Mouse (Mus musculus) neural tube, embryonic 15.5 days (tissue): ENCODE measurements around the gene Kctd14. TPM values are rescaled to one million over a fixed set of nuclear protein-coding genes. Genes with fewer than 3 reads are reported as not detected.
"Not testable (repeated sequence)": the region's sequence is repeated elsewhere in the genome, so short reads cannot be mapped to it uniquely, and the experiment has no call there.

ENCODE experiments used
- ATAC-seq: fragments of 200-750 bp; cut with Nextera tagmentation; 2 replicates; pipeline ENCODE4 v1.8.0; 2017; ENCODE audit warnings: mild to moderate bottlenecking, moderate TSS enrichment, moderate library complexity; ENCODE audit not compliant: low FRiP score
- H3K27ac ChIP-seq: fragments of 300-500 bp; sonication (generic); replicated peaks from 2 replicates; pipeline ENCODE4 v1.5.1; 2015; ENCODE audit warnings: mild to moderate bottlenecking, inconsistent platforms
- H3K27me3 ChIP-seq: fragments of 300-500 bp; sonication (generic); replicated peaks from 2 replicates; pipeline ENCODE4 v1.6.1; 2015; ENCODE audit warnings: inconsistent platforms
- H3K36me3 ChIP-seq: fragments of 300-500 bp; sonication (generic); 2 replicates; pipeline ENCODE4 v1.6.1; 2015; ENCODE audit warnings: inconsistent platforms
- H3K4me1 ChIP-seq: fragments of 300-500 bp; sonication (generic); 2 replicates; pipeline ENCODE4 v1.6.1; 2015; ENCODE audit warnings: inconsistent platforms
- H3K4me2 ChIP-seq: fragments of 300-500 bp; sonication (generic); 2 replicates; pipeline ENCODE4 v1.6.1; 2015; ENCODE audit warnings: inconsistent platforms, mild to moderate bottlenecking, moderate library complexity
- H3K4me3 ChIP-seq: fragments of 300-500 bp; sonication (generic); replicated peaks from 2 replicates; pipeline ENCODE4 v1.5.1; 2015; ENCODE audit warnings: mild to moderate bottlenecking, inconsistent platforms
- H3K9ac ChIP-seq: fragments of 300-500 bp; sonication (generic); replicated peaks from 2 replicates; pipeline ENCODE4 v1.6.1; 2015; ENCODE audit warnings: mild to moderate bottlenecking, inconsistent platforms
- H3K9me3 ChIP-seq: fragments of 300-500 bp; sonication (generic); replicated peaks from 2 replicates; pipeline ENCODE4 v1.6.1; 2016; ENCODE audit warnings: inconsistent platforms
- WGBS: fragments of 180-500 bp; shearing (Covaris S2); methylation state at CpG from one replicate; pipeline ENCODE4 v1.1.7; 2015; ENCODE audit warnings: mixed read lengths; 5-methylcytosine and 5-hydroxymethylcytosine counted together
- polyA plus RNA-seq: library from polyadenylated mRNA; unstranded; fragments of >200 nt; fragmentation: Nextera tagmentation; extraction: Ambion mirVana; gene quantifications from 2 replicates; pipeline ENCODE4 v1.2.1, GENCODE M21; 2015

The Kctd14 gene
- polyA plus RNA-seq, 1 experiment from 2014 or later, result 2.1 TPM

DNA sequence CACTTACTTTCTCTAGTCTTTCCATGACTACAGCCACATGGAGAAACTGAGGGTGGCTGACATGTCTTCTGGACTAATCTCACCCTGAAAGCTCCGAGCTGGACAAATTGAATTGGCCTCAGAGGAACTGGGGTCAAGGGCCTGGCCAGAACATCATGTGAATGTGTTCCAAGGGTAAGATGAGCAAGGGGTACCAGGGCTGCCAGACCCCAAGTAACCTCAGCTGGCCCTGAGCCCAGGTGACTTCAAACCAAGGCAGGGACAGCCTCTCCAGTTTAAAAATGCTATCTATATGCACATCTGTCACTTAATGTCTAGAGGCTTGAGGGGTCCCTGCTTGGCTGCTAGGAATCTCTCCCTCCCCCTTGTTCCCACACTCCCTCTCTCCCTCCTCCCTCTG lies 30.7 kb upstream of the Kctd14 start:
- H3K4me1 ChIP-seq, result peaks cover 8% of the 10 kb centered on the region; the same call in 1 of the 2 replicates
- H3K27ac ChIP-seq, result no peak overlapping the region; the same call in 1 of the 2 replicates
- H3K4me2 ChIP-seq, result no peak overlapping the region
- H3K4me3 ChIP-seq, result no peak overlapping the region
- H3K36me3 ChIP-seq, result no peaks in the 10 kb centered on the region
- H3K9ac ChIP-seq, result no peak overlapping the region
- H3K27me3 ChIP-seq, result no peaks in the 10 kb centered on the region
- no peaks in the 10 kb centered on the region for H3K9me3 ChIP-seq
- 76% methylated on average over 1 of the region's 1 CpGs for WGBS
- ATAC-seq, result no peak

DNA sequence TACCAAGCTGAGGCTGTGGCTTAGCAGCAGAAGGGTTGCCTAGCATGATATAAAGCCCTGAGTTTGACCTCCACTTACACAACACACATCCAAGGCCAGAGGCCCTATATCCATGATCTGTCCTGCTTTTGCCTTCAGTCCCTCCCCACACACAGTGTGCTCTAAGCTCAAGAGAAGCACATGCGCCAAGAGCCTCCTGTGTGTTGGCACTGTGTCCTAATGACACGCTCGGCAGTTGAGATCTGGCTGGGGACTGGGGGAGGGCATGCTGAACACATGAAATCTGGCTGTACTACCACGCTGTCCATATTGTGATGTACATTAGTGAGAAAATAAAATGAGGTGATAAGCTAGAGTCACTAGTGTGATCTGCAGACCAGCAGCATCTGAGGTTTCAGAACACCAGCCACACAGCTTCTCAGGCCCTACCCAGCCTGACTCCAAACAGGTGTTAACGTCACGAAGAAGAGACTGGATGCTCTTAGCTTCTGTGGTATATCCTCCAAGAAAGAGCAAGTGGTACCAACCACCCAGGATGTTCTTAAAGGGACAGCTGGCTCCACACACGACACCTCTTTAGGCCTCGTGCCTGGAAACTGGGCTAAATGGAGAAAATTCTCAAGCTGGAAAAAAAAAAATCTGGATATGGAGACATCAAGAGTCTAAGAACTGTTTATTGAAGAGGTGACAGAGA lies 30.0 kb upstream of the Kctd14 start:
- WGBS, result 78% methylated on average over 8 of the region's 8 CpGs
- no peaks in the 10 kb centered on the region for H3K27me3 ChIP-seq
- H3K36me3 ChIP-seq, result no peaks in the 10 kb centered on the region
- no peak overlapping the region for H3K4me3 ChIP-seq
- no peak overlapping the region for H3K4me2 ChIP-seq
- no peak overlapping the region; the same call in 1 of the 2 replicates for H3K27ac ChIP-seq
- H3K9me3 ChIP-seq, result no peaks in the 10 kb centered on the region
- no peak; the same call in 1 of the 2 replicates for ATAC-seq
- H3K4me1 ChIP-seq, result peaks cover 8% of the 10 kb centered on the region; the same call in 1 of the 2 replicates
- H3K9ac ChIP-seq, result no peak overlapping the region

DNA sequence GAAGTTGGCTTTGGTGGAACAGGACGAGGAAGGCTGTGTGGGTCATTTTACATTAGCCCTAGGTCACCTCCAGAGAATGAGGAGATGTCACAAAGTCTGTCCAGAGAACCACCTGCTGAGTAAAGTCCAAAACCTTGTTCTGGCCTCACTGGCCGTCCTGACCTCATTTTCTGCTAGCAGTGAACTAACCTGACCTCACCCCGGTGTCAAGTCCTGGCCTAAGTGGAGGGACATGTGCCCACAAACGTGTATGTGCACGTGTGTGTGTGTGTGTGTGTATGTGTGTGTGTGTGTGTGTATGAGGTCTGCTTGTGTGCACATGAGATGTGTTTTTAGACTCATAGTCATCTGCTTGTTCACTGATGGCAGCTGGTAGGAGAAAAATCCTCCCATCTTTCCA lies 27.4 kb upstream of the Kctd14 start:
- Histone ChIP-seq H3K36me3 (no peaks in the 10 kb centered on the region), H3K9ac (no peak overlapping the region), H3K27me3 (no peaks in the 10 kb centered on the region), H3K9me3 (no peaks in the 10 kb centered on the region), H3K4me2 (no peak overlapping the region), H3K4me1 (peaks cover 3% of the 10 kb centered on the region; the same call in 1 of the 2 replicates), H3K27ac (no peak overlapping the region), H3K4me3 (no peak overlapping the region)
- 70% methylated on average over 5 of the region's 5 CpGs for WGBS
- ATAC-seq, result no peak

DNA sequence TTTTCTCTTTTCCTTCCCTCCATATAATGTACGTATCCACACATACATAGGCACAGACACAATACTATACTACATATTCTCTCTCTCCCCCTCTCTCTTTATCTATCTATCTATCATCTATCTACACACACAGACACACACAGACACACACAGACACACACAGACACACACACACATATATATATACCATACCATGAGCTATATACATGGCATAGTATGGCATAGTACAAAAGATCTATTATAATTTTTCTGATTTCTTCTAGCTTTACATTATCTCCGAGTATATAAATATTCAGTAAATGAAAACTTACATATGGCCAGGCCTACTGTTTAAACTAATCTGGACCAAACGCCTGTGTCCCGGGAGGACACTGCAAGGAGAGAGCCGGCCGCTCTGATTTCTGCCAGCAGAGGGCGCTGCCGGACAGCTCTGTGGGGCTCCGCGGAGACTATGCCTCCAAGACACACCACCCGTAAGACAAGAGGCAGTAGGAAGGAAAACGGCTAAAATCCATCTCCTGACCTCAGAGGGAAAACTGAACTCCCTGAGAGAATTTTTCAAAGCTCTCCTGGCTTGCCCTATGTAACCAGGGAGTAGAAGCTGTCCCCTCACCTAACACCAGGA lies 26.4 kb upstream of the Kctd14 start:
- Histone ChIP-seq H3K9ac (no peak overlapping the region), H3K27me3 (no peaks in the 10 kb centered on the region), H3K27ac (no peak overlapping the region), H3K4me1 (peaks cover 5% of the 10 kb centered on the region), H3K4me3 (no peak overlapping the region), H3K4me2 (no peak overlapping the region), H3K36me3 (no peaks in the 10 kb centered on the region), H3K9me3 (no peaks in the 10 kb centered on the region)
- peak; percentile 84 for ATAC-seq
- WGBS, result 9% methylated on average over 12 of the region's 12 CpGs

DNA sequence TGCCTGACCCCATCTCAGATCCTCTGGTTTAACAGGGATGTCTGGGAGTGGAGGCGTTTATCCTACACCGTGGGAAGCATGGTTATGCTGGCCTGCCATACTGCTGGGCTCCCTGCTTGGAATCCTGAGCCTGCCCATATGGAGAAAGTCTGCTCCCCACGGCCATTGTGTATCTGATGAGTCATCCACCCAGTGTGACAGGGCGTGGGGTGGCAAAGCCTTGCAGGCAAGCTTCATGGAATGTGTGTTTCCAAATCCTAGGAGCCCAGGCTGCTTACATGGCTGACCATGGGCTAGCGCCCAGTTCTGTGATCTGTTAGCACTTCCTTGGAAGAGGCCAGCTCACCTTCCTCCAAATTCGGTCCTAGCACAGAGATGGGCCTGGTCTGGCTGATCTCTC lies 24.6 kb upstream of the Kctd14 start:
- H3K27me3 ChIP-seq, result no peaks in the 10 kb centered on the region
- no peak overlapping the region for H3K27ac ChIP-seq
- H3K9me3 ChIP-seq, result no peaks in the 10 kb centered on the region
- 78% methylated on average over 6 of the region's 6 CpGs for WGBS
- H3K9ac ChIP-seq, result no peak overlapping the region
- no peaks in the 10 kb centered on the region for H3K36me3 ChIP-seq
- H3K4me3 ChIP-seq, result no peak overlapping the region
- H3K4me1 ChIP-seq, result peaks cover 11% of the 10 kb centered on the region
- H3K4me2 ChIP-seq, result no peak overlapping the region
- no peak for ATAC-seq

DNA sequence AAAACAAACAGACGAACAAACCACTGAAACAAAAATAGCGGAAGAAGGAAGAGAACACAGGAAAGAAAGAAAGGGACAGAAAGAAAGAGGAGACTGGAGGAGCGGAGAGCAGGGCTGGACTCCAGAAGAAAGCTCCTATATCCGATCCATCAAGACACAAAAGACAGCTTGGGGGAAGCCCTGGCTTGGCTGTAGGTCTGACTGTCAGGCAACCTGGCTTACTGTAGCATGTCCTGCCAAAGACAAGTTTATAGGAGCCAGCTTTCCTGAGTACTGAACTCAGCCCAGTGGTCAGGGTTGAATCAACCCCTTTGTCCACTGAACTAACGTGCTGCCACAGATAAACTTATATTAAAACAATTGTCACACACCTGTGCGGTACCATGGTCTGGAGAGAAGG lies 23.8 kb upstream of the Kctd14 start:
- Histone ChIP-seq H3K4me3 (no peak overlapping the region), H3K27me3 (no peaks in the 10 kb centered on the region), H3K4me1 (peaks cover 11% of the 10 kb centered on the region), H3K36me3 (no peaks in the 10 kb centered on the region), H3K9ac (no peak overlapping the region), H3K9me3 (no peaks in the 10 kb centered on the region), H3K4me2 (no peak overlapping the region), H3K27ac (no peak overlapping the region)
- ATAC-seq, result no peak
- 77% methylated on average over 6 of the region's 6 CpGs for WGBS

DNA sequence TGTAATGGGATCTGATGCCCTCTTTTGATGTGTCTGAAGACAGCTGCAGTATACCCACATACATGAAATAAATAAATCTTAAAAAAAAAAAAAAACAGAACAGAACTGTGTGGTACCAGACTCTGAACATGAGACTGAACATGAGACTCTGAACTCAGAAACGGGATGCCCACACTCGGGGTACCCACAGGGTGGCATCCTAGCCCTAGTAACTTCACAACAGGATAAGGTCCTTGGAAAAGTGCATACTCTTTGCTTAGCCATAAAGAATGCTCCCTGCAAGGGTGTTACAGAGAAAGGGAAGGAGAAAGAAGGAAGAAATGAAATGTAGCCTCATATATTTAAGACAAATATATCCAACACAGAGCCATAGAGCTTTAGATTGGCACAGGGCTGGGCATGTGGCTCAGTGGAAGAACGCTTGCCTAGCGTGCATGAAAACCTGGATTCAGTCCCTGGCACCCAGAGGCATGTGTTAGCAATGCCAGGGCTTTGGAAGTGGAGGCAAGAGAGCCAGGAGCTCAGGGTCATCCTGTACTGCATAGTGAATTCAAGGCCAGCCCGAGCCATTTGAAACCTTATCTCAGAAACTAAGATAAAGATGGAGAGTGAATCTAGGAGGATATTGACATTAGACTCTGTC lies 23.2 kb upstream of the Kctd14 start:
- Histone ChIP-seq H3K4me1 (peaks cover 11% of the 10 kb centered on the region), H3K27me3 (no peaks in the 10 kb centered on the region), H3K4me2 (no peak overlapping the region), H3K36me3 (no peaks in the 10 kb centered on the region), H3K9me3 (no peaks in the 10 kb centered on the region), H3K9ac (no peak overlapping the region), H3K4me3 (no peak overlapping the region), H3K27ac (0 out of 2 replicates have a peak overlapping the region, but pooled peaks have one; percentile 0)
- ATAC-seq, result no peak
- WGBS, result 70% methylated on average over 5 of the region's 5 CpGs

DNA sequence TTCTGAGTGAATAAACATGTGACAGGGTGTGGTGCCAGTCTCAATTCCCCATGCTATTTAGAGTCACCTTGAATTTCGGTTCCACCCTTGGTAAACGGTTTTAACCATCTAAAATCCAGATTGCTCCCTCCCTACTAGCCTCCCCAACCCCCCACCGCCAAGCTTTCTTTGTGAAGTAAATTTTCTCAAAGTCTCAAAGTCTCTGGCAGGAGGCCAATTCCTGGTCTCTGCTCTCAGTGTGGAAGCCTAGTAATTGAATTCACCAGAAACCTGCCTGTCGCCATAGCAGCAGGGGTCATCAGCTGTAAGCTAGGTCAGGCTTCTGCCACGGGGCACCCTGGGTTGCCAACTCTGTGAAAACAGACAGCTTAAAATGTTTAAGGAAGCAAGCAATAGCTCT lies 21.4 kb upstream of the Kctd14 start:
- H3K27me3 ChIP-seq, result no peaks in the 10 kb centered on the region
- peak overlapping the region; percentile 39; the same call in 1 of the 2 replicates for H3K27ac ChIP-seq
- H3K36me3 ChIP-seq, result no peaks in the 10 kb centered on the region
- H3K4me2 ChIP-seq, result no peak overlapping the region
- H3K4me1 ChIP-seq, result peaks cover 11% of the 10 kb centered on the region
- peak; percentile 68 for ATAC-seq
- no peaks in the 10 kb centered on the region for H3K9me3 ChIP-seq
- H3K4me3 ChIP-seq, result no peak overlapping the region
- under 1% methylated on average over 5 of the region's 5 CpGs for WGBS
- no peak overlapping the region for H3K9ac ChIP-seq

DNA sequence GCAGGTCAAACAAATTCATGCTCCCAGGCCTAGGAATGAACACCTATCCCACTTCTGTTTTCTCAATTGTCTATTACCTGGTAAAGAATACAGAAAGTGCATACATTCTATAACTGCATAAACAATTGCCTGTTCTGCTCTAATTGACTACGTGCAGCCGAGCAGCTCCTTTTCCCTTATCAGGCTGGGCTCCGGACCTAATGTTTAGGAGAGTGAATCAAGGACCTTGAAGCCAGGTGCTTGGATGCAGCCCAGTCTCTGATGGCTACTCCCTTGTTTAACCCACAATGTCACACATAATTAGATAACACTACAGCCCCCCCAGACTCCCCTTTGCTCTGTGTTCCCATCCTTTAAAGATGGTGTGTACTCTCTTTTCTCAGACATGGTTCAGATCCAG lies 17.6 kb upstream of the Kctd14 start:
- not testable (repeated sequence) for H3K4me1 ChIP-seq, H3K27me3 ChIP-seq, H3K27ac ChIP-seq, ATAC-seq, H3K4me3 ChIP-seq, H3K4me2 ChIP-seq, H3K9me3 ChIP-seq, H3K9ac ChIP-seq, H3K36me3 ChIP-seq
- WGBS, result 71% methylated on average over 3 of the region's 3 CpGs

DNA sequence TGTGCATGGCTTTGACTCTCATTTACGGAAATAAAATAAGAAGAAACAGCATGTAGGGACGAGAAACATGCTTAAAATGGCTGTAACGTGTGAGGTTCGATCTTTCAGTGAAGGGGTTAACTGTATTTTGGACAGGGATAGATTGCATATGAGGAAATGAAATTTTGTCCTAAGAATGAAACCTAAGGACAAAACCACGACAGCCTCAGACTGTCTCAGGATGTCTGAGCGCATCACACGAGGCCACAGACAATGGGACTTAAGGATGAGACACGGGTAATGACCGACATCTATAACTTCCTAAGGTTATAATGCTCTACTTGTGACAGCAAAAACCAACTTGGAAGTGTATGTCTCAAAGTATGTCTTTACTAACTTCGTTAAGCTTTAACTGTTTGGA lies 16.6 kb upstream of the Kctd14 start:
- ATAC-seq, result no peak
- Histone ChIP-seq H3K9ac (no peak overlapping the region), H3K4me3 (no peak overlapping the region), H3K9me3 (no peaks in the 10 kb centered on the region), H3K4me2 (no peak overlapping the region), H3K27me3 (no peaks in the 10 kb centered on the region), H3K36me3 (no peaks in the 10 kb centered on the region), H3K4me1 (peaks cover 8% of the 10 kb centered on the region), H3K27ac (no peak overlapping the region)
- 86% methylated on average over 10 of the region's 10 CpGs for WGBS

DNA sequence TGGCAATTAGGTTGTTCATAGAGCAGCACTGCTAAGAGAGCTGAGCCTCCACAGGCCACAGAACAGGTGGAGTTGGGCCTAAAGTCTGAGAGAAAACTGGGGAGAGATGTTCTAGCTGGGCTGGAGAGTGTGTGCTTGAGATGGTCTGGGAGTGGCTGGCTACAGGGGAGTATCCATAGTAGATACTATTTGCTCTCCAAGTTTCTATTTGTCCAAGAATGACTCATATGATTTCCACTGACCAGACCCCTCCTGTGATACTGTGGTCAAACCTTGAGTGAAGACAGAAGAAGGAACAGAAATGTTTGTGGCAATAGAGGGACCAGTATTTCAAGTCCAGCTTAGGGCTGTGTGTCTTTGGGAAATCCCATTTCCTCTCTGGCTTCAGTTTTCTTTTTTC lies 12.1 kb upstream of the Kctd14 start:
- Histone ChIP-seq H3K4me2 (no peak overlapping the region), H3K9me3 (no peaks in the 10 kb centered on the region), H3K9ac (no peak overlapping the region), H3K27ac (no peak overlapping the region), H3K27me3 (no peaks in the 10 kb centered on the region), H3K4me3 (no peak overlapping the region), H3K36me3 (no peaks in the 10 kb centered on the region), H3K4me1 (no peaks in the 10 kb centered on the region)
- no peak for ATAC-seq
